Mouse (Mus musculus): ENCODE results near the gene Cntrl. TPM values are rescaled to one million over a fixed set of nuclear protein-coding genes. Genes with fewer than 3 reads are reported as not detected.

The Cntrl gene
- 14.4 and 18.0 TPM in 2 replicates for polyA plus RNA-seq (2015; fragmentation: Nextera tagmentation; extraction: Ambion mirVana)

DNA sequence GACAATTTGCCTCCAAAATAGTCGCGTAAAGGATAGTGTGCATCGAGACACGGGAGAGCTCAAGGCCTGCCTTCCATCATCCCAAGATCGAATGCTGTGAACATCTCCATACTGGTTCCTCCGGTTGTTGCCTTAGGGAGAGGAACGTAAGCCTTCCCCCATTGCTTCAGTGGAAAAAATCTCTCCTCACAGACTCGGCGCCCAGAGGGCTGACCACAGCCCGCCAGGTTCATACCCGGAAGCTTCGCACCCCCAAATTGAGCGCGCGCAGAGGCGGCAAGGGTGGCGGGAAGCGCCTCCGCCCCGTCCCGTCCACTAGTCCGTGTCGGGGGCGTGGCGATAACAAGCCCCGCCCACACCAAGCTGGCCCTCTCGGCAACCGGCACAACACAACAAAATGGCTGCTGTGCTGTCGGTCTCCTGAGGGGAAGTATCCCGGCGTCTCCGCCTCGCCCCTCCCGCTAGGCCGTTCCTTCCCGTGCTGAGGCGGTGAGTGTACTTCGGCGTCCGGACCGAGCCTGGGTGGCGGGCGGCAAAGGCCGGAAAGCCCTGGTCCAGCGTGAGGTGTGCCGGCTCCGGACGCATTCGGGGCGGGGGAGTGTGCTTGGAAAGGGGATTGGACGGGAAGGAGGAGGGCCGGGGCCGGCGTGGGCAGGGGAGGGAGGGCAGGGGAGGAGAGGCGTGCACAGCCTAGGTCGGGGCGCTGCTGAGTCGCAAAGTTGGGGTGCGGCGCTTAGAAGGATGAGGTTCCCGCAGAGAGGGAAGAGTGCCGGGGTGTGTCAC lies at the start of gene Cntrl:
Gene Cntrl, plus strand, starts transcription at position 352 of the 783 bp plus-strand sequence.
- no peaks in the 10 kb centered on the region for H3K36me3 ChIP-seq
- H3K4me1 ChIP-seq (replicated peaks) = peaks cover 8% of the 10 kb centered on the region
- peak within 1 kb of the TSS; percentile 78 for H3K9ac ChIP-seq
- peak within 1 kb of the TSS; percentile 80 for H3K27ac ChIP-seq
- WGBS = under 1% methylated on average over 62 of the region's 62 CpGs
- peak within 1 kb of the TSS; percentile 79 for H3K4me3 ChIP-seq
- H3K27me3 ChIP-seq = no peaks in the 10 kb centered on the region
- no peaks in the 10 kb centered on the region for H3K9me3 ChIP-seq (replicated peaks)
- peak within 1 kb of the TSS; percentile 83 for H3K4me2 ChIP-seq
- ATAC-seq (replicated peaks; ENCODE audit: insufficient number of reproducible peaks, insufficient read depth, low FRiP score, low read depth) = peak; percentile 95

DNA sequence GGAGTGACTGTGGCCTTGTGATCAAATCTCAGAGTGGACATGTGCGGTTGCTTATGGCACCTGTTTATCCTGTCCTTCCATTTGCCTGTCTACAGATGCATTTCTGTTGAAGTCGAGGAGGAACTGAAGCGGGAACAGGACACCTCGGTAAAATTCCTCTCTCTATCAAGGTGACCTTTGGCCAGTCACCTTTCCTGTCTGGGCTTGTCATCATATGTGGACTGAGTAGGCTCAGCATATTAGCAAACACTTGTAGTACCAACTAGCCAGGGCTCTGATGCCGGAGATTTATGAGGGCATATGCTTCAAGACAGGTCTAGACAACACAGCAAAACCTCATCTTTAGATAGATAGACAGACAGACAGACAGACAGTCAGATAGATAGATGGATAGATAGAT lies 49.0 kb upstream of the Cntrl start:
- Histone ChIP-seq H3K9me3 (replicated peaks) (no peaks in the 10 kb centered on the region), H3K4me1 (replicated peaks) (no peaks in the 10 kb centered on the region), H3K9ac (no peak overlapping the region), H3K4me2 (no peak overlapping the region), H3K27ac (no peak overlapping the region), H3K27me3 (no peaks in the 10 kb centered on the region), H3K4me3 (no peak overlapping the region), H3K36me3 (no peaks in the 10 kb centered on the region)
- whole genome bisulfite sequencing = 70% methylated on average over 5 of the region's 5 CpGs
- no peak for ATAC-seq (replicated peaks; ENCODE audit: insufficient number of reproducible peaks, insufficient read depth, low FRiP score, low read depth)

DNA sequence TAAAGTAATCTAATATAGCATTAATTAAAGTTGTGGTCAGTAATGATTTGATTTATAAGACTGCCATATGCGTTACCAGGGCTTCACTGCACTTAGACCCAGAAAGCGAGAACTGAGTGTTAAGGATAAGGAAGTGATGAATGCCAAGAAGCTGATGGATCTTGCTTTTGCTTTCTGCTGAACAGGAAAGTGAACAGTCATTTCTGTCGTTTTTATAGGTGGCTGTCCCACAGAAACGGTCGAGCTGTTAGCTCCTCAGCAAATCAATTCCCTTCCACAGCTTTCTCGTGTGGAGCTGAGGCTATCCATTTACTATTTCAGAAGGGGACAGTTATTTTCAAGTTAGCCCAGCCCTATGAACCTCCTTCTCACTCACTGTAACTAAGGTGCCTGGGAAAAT lies 48.4 kb upstream of the Cntrl start:
- Histone ChIP-seq H3K27ac (no peak overlapping the region), H3K4me3 (no peak overlapping the region), H3K4me1 (replicated peaks) (no peaks in the 10 kb centered on the region), H3K9ac (no peak overlapping the region), H3K36me3 (no peaks in the 10 kb centered on the region), H3K27me3 (no peaks in the 10 kb centered on the region), H3K4me2 (no peak overlapping the region), H3K9me3 (replicated peaks) (no peaks in the 10 kb centered on the region)
- ATAC-seq (replicated peaks; ENCODE audit: insufficient number of reproducible peaks, insufficient read depth, low FRiP score, low read depth) = no peak
- WGBS = 50% methylated on average over 6 of the region's 6 CpGs

DNA sequence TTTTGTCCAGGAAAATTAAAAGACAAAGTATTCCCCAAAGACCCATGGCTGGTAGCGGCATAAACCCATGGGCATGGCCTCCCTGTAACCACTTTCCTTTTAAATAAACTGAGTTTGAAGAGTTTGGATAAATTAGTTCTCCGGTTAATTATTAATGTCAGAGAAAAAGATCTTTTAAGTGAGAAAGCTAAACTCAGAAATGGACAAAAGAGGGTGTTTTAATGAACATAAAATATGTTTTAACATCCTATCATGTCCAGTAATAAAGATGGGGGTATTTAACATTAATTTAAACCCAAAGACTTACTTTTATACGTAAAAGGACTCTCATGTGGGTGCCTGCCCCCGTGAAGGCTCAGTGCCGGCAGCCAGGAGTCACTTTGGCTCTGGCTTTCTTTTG lies 48.0 kb upstream of the Cntrl start, which contains the start of gene Hc:
Gene Hc, minus strand, starts transcription at position 101 of the 400 bp plus-strand sequence.
- Histone ChIP-seq H3K4me1 (replicated peaks) (no peaks in the 10 kb centered on the region), H3K9ac (no peak within 1 kb of the TSS), H3K4me3 (no peak within 1 kb of the TSS), H3K36me3 (no peaks in the 10 kb centered on the region), H3K27ac (no peak within 1 kb of the TSS), H3K27me3 (no peaks in the 10 kb centered on the region), H3K9me3 (replicated peaks) (no peaks in the 10 kb centered on the region), H3K4me2 (no peak within 1 kb of the TSS)
- ATAC-seq (replicated peaks; ENCODE audit: insufficient number of reproducible peaks, insufficient read depth, low FRiP score, low read depth) = no peak
- 78% methylated on average over 5 of the region's 5 CpGs for WGBS

DNA sequence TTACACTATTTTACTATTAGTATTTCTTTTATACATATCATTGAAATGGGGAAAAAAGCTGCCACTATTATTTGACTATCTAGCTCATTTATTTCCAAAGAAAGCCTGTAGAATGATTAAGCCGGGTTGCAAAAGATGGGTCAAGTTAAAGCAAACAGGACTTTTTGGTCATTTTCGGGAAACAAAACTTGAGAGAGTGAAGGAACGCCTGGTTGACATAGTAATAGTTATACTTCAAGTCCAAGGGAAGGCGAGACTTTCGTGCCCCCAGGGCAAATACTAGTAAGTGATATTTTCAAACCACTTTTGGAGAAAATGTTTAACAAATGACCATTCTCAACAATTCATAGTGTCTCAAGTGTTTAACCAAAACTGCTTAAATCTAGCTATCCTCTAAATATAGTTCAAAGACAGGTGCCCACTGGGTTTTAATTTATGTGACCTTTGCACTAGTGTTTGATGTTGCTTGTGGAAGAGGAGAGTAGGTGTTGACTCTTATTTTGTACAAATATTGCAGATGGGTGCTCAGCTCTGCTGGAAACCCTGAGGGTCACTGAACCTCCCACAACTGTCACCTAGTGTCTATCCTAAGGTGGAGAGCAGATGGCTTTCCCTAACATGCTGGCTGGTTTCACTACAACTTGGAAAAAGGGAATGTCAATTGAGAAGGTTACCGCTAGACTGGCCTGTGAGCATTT lies 45.8 kb upstream of the Cntrl start:
- Histone ChIP-seq H3K9ac (no peak overlapping the region), H3K4me1 (replicated peaks) (no peaks in the 10 kb centered on the region), H3K4me2 (no peak overlapping the region), H3K27ac (no peak overlapping the region), H3K9me3 (replicated peaks) (no peaks in the 10 kb centered on the region), H3K36me3 (no peaks in the 10 kb centered on the region), H3K4me3 (no peak overlapping the region), H3K27me3 (no peaks in the 10 kb centered on the region)
- WGBS = 84% methylated on average over 6 of the region's 6 CpGs
- no peak for ATAC-seq (replicated peaks; ENCODE audit: insufficient number of reproducible peaks, insufficient read depth, low FRiP score, low read depth)

DNA sequence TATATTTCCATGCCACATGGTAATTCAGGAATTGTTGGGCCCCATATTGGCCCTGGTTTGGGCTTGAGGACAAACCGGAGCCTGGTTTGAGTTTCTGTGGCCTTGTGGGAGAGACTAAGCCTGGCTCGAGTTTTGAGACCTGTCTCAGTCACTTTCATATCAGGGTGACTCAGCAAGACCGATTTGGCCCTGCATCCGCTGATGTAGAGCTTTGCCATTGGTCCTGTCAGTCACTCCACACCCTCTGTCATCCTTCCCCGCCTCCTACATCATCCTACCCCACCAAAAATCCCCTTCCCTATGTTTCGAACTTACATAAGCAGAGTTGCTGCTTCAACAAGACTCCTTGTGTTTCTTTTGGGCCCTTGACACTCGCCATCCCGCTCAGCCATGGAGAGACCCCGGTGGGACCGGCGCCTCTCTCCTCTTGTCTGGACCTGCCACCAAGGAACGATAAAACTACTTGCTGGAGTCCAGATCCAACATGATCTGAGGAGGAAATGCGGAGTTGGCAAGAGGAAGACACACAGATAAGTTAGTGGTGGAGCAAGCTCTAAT lies 42.7 kb upstream of the Cntrl start:
- no peak for ATAC-seq (replicated peaks; ENCODE audit: insufficient number of reproducible peaks, insufficient read depth, low FRiP score, low read depth)
- Histone ChIP-seq H3K27ac (no peak overlapping the region), H3K36me3 (no peaks in the 10 kb centered on the region), H3K4me1 (replicated peaks) (no peaks in the 10 kb centered on the region), H3K27me3 (no peaks in the 10 kb centered on the region), H3K9me3 (replicated peaks) (no peaks in the 10 kb centered on the region), H3K9ac (no peak overlapping the region), H3K4me3 (no peak overlapping the region), H3K4me2 (no peak overlapping the region)
- 81% methylated on average over 13 of the region's 13 CpGs for WGBS

DNA sequence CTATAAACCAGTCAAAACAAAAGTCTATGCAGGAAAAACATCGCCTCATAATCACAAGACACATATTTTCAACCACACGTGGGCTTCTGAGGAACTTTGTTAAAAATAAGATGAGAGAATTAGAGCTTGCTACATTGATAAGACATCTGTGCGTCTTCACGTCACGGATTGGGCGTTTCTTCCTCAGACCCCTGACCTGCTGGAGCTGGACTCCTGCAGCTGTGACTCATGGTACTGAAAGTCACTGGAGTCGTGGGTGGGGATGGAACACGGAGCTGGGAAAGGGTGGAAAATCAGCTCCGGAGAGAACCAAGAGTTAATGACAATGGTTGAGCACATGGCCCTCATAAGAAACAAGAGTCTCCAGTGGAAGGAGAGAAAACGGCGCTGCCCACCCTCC lies 42.2 kb upstream of the Cntrl start:
- H3K9ac ChIP-seq = no peak overlapping the region
- H3K4me2 ChIP-seq = no peak overlapping the region
- WGBS = 75% methylated on average over 11 of the region's 11 CpGs
- no peak overlapping the region for H3K4me3 ChIP-seq
- H3K27me3 ChIP-seq = no peaks in the 10 kb centered on the region
- no peak overlapping the region for H3K27ac ChIP-seq
- no peaks in the 10 kb centered on the region for H3K9me3 ChIP-seq (replicated peaks)
- H3K4me1 ChIP-seq (replicated peaks) = no peaks in the 10 kb centered on the region
- no peak for ATAC-seq (replicated peaks; ENCODE audit: insufficient number of reproducible peaks, insufficient read depth, low FRiP score, low read depth)
- H3K36me3 ChIP-seq = no peaks in the 10 kb centered on the region

DNA sequence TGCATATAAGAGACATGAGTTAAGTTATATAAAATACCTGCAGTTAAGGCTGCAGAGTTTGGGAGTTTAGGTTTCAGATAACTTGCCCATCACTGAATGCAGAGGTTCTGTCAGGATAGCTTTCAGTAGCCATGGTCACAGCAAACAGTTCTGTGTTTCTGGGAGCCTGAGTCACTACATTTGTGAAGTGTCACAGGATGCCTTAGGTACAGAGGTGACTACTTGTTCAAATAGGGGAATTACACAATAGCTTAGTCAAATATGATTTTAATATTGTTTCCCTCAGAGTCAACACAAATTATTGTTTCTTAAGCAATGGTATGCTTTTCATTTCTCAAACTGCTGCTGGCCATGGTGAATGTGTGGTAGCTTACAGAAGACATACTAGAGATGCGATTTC lies 40.2 kb upstream of the Cntrl start:
- ATAC-seq (replicated peaks; ENCODE audit: insufficient number of reproducible peaks, insufficient read depth, low FRiP score, low read depth) = no peak
- Histone ChIP-seq H3K4me2 (no peak overlapping the region), H3K27ac (no peak overlapping the region), H3K9ac (no peak overlapping the region), H3K4me3 (no peak overlapping the region), H3K9me3 (replicated peaks) (no peaks in the 10 kb centered on the region), H3K4me1 (replicated peaks) (no peaks in the 10 kb centered on the region), H3K36me3 (no peaks in the 10 kb centered on the region), H3K27me3 (no peaks in the 10 kb centered on the region)
- 89% methylated on average over 1 of the region's 1 CpGs for WGBS

DNA sequence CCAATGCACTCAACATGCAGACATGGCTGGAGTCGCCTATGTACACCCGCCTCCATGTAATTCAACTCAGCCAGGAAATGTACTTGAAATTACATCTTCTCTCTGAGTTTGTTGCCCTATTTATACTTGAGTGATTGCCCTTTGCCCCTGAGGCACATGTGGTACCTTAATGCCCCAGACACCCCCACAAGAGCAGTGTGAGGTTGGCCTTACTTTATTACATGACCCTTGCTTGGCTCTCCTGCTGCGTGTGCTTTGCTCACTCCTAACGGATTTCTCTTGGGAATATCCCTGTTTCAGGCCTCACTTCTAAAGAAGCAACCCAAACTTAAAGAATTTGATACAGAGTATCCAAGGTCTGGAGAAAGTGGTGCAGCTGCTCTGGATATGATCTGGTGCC lies 39.0 kb upstream of the Cntrl start:
- H3K9ac ChIP-seq = no peak overlapping the region
- 69% methylated on average over 4 of the region's 4 CpGs for WGBS
- no peak overlapping the region for H3K27ac ChIP-seq
- H3K4me2 ChIP-seq = no peak overlapping the region
- no peak overlapping the region for H3K4me3 ChIP-seq
- H3K36me3 ChIP-seq = no peaks in the 10 kb centered on the region
- no peaks in the 10 kb centered on the region for H3K27me3 ChIP-seq
- H3K4me1 ChIP-seq (replicated peaks) = no peaks in the 10 kb centered on the region
- no peaks in the 10 kb centered on the region for H3K9me3 ChIP-seq (replicated peaks)
- no peak for ATAC-seq (replicated peaks; ENCODE audit: insufficient number of reproducible peaks, insufficient read depth, low FRiP score, low read depth)

DNA sequence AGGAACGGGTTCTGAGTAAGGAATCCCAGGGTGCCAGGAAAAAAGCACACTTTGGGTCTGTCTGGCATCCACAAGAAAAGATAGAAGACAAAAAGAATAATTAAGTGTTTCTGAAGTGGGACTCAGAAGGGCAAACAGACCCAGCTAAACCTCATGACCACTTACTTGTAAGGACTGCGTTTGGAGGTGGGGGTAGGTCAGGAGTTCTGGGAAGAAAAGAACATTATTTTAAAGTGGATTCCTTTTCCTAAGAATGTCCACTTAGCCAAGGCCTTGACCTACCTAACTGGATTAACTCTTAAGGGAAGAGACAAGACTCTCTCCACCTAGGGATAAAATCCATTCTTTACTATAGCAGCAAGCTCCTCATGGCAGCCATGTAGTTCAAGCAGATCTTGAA lies 36.7 kb upstream of the Cntrl start:
- Histone ChIP-seq H3K9me3 (replicated peaks) (no peaks in the 10 kb centered on the region), H3K4me2 (no peak overlapping the region), H3K4me3 (no peak overlapping the region), H3K36me3 (no peaks in the 10 kb centered on the region), H3K9ac (no peak overlapping the region), H3K4me1 (replicated peaks) (no peaks in the 10 kb centered on the region), H3K27me3 (no peaks in the 10 kb centered on the region), H3K27ac (no peak overlapping the region)
- ATAC-seq (replicated peaks; ENCODE audit: insufficient number of reproducible peaks, insufficient read depth, low FRiP score, low read depth) = no peak
- 60% methylated on average over 2 of the region's 2 CpGs for WGBS

DNA sequence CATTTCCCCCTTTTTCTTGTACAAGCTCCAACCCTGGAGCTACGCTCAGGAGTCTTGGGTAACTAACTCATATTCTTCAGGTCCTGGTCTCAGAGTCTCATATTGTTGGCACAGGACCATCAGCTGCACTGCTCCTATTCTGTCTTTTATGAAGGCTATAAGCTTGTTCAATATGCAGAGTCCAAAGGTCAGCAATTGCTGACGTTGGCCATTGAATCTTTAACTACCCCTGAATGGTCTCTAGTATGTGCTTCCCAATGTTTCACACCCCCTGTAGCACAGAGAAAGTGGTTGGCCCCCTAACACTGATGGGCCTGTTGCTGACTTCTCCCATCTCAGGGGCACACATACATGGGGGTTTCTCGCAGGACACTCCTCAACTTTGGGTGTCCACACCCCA lies 35.0 kb upstream of the Cntrl start:
- Histone ChIP-seq H3K4me2 (no peak overlapping the region), H3K36me3 (no peaks in the 10 kb centered on the region), H3K9ac (no peak overlapping the region), H3K27ac (no peak overlapping the region), H3K4me1 (replicated peaks) (no peaks in the 10 kb centered on the region), H3K27me3 (no peaks in the 10 kb centered on the region), H3K4me3 (no peak overlapping the region), H3K9me3 (replicated peaks) (no peaks in the 10 kb centered on the region)
- ATAC-seq (replicated peaks; ENCODE audit: insufficient number of reproducible peaks, insufficient read depth, low FRiP score, low read depth) = no peak
- WGBS = 93% methylated on average over 3 of the region's 3 CpGs
